Mouse (Mus musculus): ENCODE results near the gene Vmn2r11.
"Not testable (repeated sequence)": the region's sequence is repeated elsewhere in the genome, so short reads cannot be mapped to it uniquely, and the experiment has no call there.

Gene Vmn2r11

DNA sequence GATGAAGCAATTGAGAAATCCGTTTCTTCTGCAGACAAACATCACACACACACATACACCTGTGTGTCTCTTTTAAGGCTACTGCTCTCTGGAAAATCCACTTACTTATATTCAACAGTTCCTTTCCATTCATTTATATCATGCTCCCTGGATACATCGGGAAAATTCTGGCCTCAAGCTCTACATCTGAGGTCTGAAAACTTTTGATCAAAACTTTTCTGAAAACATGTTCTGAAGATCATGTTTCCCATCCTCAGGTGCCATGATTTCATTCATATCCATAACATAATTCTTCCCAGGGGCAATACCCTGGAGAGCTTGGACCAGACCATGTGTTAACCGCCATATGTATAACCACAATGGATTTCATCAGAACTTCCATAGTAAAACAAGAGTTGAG lies at the start of gene Vmn2r11:
Gene Vmn2r11 (minus strand): TSS at position 101 of the 400 bp plus-strand sequence.
- DNase-seq (ENCODE audit: low read depth, low spot score) = not testable (repeated sequence)

DNA sequence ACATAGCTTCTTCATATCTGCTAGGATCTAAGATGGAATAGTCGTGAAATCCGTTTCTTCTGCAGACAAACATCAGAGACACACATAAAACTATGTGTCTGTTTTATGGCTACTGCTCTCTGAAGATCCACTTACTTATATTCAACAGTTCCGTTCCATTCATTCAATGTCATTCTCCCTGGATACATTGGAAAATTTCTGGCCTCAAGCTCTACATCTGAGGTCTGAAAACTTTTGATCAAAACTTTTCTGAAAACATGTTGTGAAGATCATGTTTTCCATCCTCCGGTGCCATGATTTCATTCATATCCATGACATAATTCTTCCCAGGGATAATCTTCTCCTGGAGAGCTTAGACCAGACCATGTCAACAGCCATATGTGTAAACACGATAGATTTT lies 38.5 kb upstream of the Vmn2r11 start, which contains the start of gene Vmn2r12:
Gene Vmn2r12 (minus strand): TSS at position 101 of the 400 bp plus-strand sequence.
- not testable (repeated sequence) for DNase-seq (ENCODE audit: low read depth, low spot score)

DNA sequence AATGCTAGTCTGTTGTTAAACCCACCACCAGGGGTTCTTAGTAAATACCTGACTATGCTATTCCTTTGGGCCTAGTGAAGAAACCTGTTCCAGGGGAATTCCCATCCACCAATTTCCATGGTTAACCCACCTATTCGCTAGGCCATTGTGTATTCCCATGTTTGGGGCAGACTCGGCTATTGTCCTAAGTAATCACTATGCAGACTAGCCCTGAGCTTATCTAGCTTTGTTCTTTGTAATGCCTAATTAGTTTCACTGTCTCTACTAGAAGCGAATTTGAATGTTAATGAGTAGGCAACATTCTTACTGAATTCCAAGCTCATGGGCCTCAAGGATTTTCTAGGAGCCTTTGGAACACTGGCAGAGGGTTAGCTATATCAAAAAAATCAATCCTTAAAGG lies 37.1 kb upstream of the Vmn2r11 start:
- DNase-seq (ENCODE audit: low read depth, low spot score) = not testable (repeated sequence)

DNA sequence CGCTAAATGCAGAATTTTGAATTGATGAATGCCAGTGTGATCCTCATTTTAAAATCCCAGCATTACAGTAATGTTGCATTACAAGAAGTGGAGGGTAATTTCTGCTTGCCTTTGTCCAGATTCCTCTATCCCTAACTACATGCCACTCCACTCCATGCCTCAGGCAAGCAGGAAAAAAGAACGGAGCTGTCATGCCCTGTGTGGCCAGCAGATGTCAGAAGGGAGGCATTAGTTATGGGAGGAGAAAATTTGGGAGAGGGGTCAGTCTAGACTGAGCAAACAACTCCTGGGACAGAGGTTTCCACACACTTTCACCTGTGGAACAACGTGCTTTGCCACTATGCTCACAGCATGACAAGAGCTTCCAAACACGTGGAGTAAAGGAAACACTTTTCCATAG lies 12.6 kb upstream of the Vmn2r11 start:
- DNase-seq (ENCODE audit: low read depth, low spot score) = not testable (repeated sequence)

DNA sequence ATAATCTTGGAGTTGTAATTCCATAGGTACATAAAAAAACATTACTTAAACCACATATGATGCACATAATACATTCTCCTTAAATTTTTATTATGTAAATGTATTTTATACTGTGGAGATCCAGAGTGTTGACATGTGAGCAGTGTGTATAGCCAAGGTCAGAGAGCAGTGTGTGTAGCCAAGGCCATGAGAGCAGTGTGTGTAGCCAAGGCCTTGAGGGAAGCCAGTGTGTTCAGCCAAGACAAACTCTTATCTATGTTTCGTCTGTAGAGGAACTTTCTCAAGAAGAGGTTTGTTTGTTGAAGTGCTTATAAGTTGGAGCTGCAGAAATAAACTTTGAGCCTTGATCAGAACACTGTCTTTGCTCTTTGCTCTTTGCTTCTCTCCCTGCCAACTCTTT lies 4.1 kb downstream of the Vmn2r11 start:
- no peak for DNase-seq (ENCODE audit: low read depth, low spot score)

DNA sequence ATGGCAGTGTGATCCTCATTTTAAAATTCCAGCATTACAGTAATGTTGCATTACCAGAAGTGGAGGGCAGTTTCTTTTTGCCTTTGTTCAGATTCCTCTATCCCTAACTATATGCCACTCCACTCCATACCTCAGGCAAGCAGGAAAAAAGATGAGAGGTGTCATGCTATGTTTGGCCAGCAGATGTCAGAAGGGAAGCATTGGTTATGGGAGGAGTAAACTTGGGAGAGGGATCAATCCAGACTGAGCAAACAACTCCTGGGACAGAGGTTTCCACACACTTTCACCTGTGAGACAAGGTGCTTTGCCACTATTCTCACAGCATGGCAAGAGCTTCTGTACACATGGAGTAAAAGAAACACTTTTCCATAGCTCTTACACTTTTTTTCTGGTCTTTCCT lies 26.8 kb downstream of the Vmn2r11 start:
- no peak for DNase-seq (ENCODE audit: low read depth, low spot score)

DNA sequence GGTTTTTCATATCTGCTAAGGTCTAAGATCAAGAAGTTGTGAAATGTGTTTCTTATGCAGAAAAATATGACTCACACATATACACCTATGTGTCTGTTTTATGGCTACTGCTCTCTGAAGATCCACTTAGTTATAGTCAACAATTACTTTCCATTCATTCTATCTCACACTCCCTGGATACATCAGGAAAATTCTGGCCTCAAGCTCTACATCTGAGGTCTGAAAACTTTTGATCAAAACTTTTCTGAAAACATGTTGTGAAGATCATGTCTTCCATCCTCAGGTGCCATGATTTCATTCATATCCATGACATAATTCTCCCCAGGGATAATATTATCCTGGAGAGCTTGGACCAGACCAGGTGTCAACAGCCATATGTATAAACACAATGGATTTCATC lies 52.9 kb downstream of the Vmn2r11 start, which contains the start of gene Vmn2r10:
Gene Vmn2r10 (minus strand): TSS at position 101 of the 400 bp plus-strand sequence.
- DNase-seq (ENCODE audit: low read depth, low spot score) = not testable (repeated sequence)
